Mouse (Mus musculus): ENCODE results near the gene Mapkap1. TPM values are rescaled to one million over a fixed set of nuclear protein-coding genes. Genes with fewer than 3 reads are reported as not detected.
A peak's percentile ranks its signal among the peaks of the same experiment; 100 is the strongest.

The Mapkap1 gene
- polyA plus RNA-seq, 1 experiment from 2014 or later, result 30.9 TPM

DNA sequence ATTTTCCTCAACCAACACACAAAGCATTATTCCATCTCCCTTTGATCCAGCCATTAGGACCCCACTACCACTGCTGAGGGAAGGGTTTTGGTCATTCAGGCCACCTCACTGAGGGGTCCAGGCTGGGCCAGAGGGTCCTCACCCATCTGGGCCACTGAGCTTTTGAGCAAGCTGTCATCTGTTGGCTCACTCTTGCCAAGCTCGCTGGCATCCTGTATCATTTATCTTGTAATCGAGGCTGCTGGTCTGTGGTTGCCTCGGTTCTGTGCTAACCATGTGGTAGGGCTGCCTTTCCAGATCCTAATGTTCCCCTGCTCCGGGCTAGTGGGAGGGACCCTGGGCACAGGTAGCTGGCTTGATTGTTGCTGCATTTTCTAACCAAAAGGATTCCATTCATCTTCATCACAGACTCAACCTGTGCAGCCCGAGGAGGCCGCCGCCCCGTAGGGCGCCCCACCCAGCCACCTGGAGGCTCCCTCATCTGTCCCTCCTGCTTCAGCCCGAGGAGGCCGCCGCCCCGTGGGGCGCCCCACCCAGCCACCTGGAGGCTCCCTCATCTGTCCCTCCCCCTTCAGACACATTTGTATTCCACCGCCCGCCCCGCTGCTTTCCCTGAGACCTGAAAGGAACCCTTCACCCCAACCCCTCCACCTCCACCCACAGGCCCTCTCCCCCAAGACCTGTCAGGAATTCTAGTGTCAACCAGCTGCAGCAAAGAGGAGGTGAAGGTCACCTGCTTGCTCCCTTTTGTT is 262.0 kb downstream of the Mapkap1 start:
- no peaks in the 10 kb centered on the region for H3K9me3 ChIP-seq (replicated peaks)
- H3K27ac ChIP-seq (replicated peaks), result no peak overlapping the region
- H3K36me3 ChIP-seq (replicated peaks), result peaks cover 6% of the 10 kb centered on the region; the same call in 1 of the 2 replicates
- H3K27me3 ChIP-seq, result peaks cover 20% of the 10 kb centered on the region
- H3K4me1 ChIP-seq (replicated peaks), result peaks cover 22% of the 10 kb centered on the region
- no peak for ATAC-seq (ENCODE audit: insufficient read depth)
- no peak overlapping the region for H3K4me3 ChIP-seq (replicated peaks)
- WGBS (ENCODE audit: insufficient replicate concordance), result 37% methylated on average over 17 of the region's 17 CpGs
- H3K9ac ChIP-seq, result no peak overlapping the region
- no peak overlapping the region for H3K4me2 ChIP-seq

DNA sequence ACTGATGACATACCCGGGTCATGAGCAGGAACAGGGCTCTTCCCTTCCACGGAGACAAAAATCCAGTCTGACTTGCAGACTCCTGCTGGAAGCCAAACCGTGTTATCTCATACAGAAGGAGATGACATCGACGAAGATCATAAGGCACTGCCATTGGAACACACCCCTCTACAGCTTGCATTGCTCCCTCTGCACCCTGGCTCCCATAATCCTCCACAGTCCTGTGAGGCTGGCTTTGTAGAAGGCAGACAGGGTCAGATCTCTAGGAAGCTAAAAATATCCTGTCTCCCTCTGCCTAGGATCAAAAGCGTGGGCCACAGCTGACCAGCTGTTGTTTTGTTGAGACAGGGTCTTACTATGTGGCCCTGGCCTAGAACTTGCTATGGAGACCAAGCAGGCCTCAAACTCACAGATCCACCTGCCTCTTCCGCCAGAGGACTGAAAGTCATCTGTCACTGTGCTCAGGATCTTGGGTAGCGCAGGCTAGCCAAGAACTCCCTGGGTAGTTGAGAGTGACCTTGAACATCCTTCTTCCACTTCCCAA is 262.7 kb downstream of the Mapkap1 start:
- H3K4me1 ChIP-seq (replicated peaks), result peaks cover 22% of the 10 kb centered on the region
- no peak overlapping the region for H3K27ac ChIP-seq (replicated peaks)
- 46% methylated on average over 8 of the region's 8 CpGs for WGBS (ENCODE audit: insufficient replicate concordance)
- H3K4me3 ChIP-seq (replicated peaks), result no peak overlapping the region
- H3K4me2 ChIP-seq, result no peak overlapping the region
- no peak overlapping the region for H3K9ac ChIP-seq
- no peak for ATAC-seq (ENCODE audit: insufficient read depth)
- H3K36me3 ChIP-seq (replicated peaks), result peaks cover 12% of the 10 kb centered on the region; the same call in 1 of the 2 replicates
- peaks cover 20% of the 10 kb centered on the region for H3K27me3 ChIP-seq
- no peaks in the 10 kb centered on the region for H3K9me3 ChIP-seq (replicated peaks)

GRCm38 (mm10) chr2:34670470-34670869 is 263.9 kb downstream of the Mapkap1 start:
- 64% methylated on average over 6 of the region's 6 CpGs for WGBS (ENCODE audit: insufficient replicate concordance)

GRCm38 (mm10) chr2:34671385-34672026 is 264.9 kb downstream of the Mapkap1 start:
- H3K36me3 ChIP-seq (replicated peaks), result peaks cover 35% of the 10 kb centered on the region
- ATAC-seq (ENCODE audit: insufficient read depth), result peak; percentile 50; the same call in 1 of the 2 replicates
- no peaks in the 10 kb centered on the region for H3K9me3 ChIP-seq (replicated peaks)
- peak overlapping the region; percentile 54 for H3K9ac ChIP-seq
- WGBS (ENCODE audit: insufficient replicate concordance), result 24% methylated on average over 31 of the region's 31 CpGs
- peaks cover 20% of the 10 kb centered on the region for H3K27me3 ChIP-seq
- H3K4me3 ChIP-seq (replicated peaks), result peak overlapping the region; percentile 56
- H3K4me1 ChIP-seq (replicated peaks), result peaks cover 22% of the 10 kb centered on the region
- H3K4me2 ChIP-seq, result peak overlapping the region; percentile 80
- no peak overlapping the region for H3K27ac ChIP-seq (replicated peaks)

More at GRCm38 (mm10) chr2:34670470-34670869, 263.9 kb downstream of the Mapkap1 start:
- H3K9me3 ChIP-seq (replicated peaks), result no peaks in the 10 kb centered on the region
- no peak overlapping the region for H3K4me2 ChIP-seq
- no peak overlapping the region for H3K4me3 ChIP-seq (replicated peaks)
- H3K36me3 ChIP-seq (replicated peaks), result peaks cover 24% of the 10 kb centered on the region
- no peak overlapping the region for H3K27ac ChIP-seq (replicated peaks)
- no peak for ATAC-seq (ENCODE audit: insufficient read depth)
- H3K27me3 ChIP-seq, result peaks cover 20% of the 10 kb centered on the region
- no peak overlapping the region for H3K9ac ChIP-seq
- H3K4me1 ChIP-seq (replicated peaks), result peaks cover 22% of the 10 kb centered on the region

- 83% methylated on average over 11 of the region's 11 CpGs for whole genome bisulfite sequencing (ENCODE audit: insufficient replicate concordance)
- Histone ChIP-seq H3K4me2 (no peak overlapping the region), H3K9ac (no peak overlapping the region), H3K36me3 (replicated peaks) (peaks cover 58% of the 10 kb centered on the region), H3K27ac (replicated peaks) (no peak overlapping the region), H3K4me3 (replicated peaks) (no peak overlapping the region), H3K27me3 (peaks cover 6% of the 10 kb centered on the region), H3K9me3 (replicated peaks) (no peaks in the 10 kb centered on the region), H3K4me1 (replicated peaks) (peaks cover 16% of the 10 kb centered on the region)
- no peak for ATAC-seq (ENCODE audit: insufficient read depth)
Measured at GRCm38 (mm10) chr2:34673846-34674245, 267.3 kb downstream of the Mapkap1 start.

Other genes starting within 250 kb of the Mapkap1 start
- 6.0 and 6.7 TPM in 2 replicates for gene Pbx3, start 33.6 kb upstream of the Mapkap1 start, polyA plus RNA-seq (2015; fragmentation: Nextera tagmentation; extraction: Ambion mirVana)